Mouse (Mus musculus): Measurements from ENCODE around the gene Pde4dip. TPM values are rescaled to one million over a fixed set of nuclear protein-coding genes. Genes with fewer than 3 reads are reported as not detected.

Gene Pde4dip
- polyA plus RNA-seq, 1 experiment from 2014 or later = 22.1 TPM

DNA sequence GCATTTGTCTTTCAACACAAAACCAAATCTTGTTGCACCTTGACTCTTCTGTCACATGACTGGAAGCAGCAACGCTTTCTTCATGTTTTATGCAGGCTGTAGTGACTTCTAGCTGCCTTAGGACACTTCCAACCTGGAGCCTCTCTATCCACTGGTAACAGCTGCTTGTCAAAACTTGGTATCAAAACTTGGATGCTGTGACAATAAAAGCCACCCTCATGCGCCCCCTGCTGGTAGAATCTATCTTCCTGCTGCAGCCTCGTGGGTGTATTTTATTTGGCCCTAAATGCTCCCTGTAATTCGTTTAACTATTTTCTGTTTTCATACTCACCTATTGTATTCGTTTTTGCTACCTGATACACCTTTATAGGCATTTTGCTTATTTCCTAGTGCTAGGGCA is 9.3 kb downstream of the Pde4dip start:
- Histone ChIP-seq H3K27me3 (ENCODE audit: control insufficient read depth, insufficient read depth, low read length) (no peaks in the 10 kb centered on the region), H3K36me3 (ENCODE audit: control insufficient read depth, insufficient read depth, low read length) (no peaks in the 10 kb centered on the region), H3K4me2 (replicated peaks; ENCODE audit: low read depth, low read length) (no peak overlapping the region), H3K9ac (ENCODE audit: low read depth, low read length) (no peak overlapping the region), H3K4me1 (ENCODE audit: control insufficient read depth, insufficient read depth, low read length) (no peaks in the 10 kb centered on the region), H3K4me3 (ENCODE audit: low read length) (no peak overlapping the region), H3K27ac (ENCODE audit: low read depth, low read length) (no peak overlapping the region), H3K9me3 (ENCODE audit: control insufficient read depth, low read length) (no peaks in the 10 kb centered on the region)
- no peak for ATAC-seq (ENCODE audit: low FRiP score, low TSS enrichment)
- WGBS = 16% methylated on average over 5 of the region's 5 CpGs

DNA sequence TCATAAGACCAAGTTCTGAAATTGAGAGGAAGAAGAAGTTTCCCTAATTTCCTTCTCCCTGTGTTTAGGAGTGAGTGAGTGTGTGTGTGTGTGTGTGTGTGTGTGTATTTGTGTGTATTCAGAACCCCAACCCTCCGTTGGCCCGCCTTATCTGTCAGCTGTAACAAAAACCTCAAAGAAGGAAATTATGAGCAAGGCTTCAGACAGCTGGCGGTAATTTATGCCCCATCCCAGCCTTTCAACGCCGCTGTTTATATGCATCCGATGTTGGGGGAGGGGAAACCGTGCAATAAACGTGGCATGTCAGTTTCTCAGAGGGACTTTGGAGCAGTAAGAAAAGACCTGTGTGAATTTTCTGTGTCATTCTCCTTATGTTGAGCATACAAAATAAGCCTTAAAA is 12.2 kb downstream of the Pde4dip start:
- no peaks in the 10 kb centered on the region for H3K4me1 ChIP-seq (ENCODE audit: control insufficient read depth, insufficient read depth, low read length)
- H3K4me2 ChIP-seq (replicated peaks; ENCODE audit: low read depth, low read length) = no peak overlapping the region
- no peak for ATAC-seq (ENCODE audit: low FRiP score, low TSS enrichment)
- H3K9ac ChIP-seq (ENCODE audit: low read depth, low read length) = no peak overlapping the region
- H3K4me3 ChIP-seq (ENCODE audit: low read length) = no peak overlapping the region
- no peaks in the 10 kb centered on the region for H3K27me3 ChIP-seq (ENCODE audit: control insufficient read depth, insufficient read depth, low read length)
- no peaks in the 10 kb centered on the region for H3K9me3 ChIP-seq (ENCODE audit: control insufficient read depth, low read length)
- no peak overlapping the region for H3K27ac ChIP-seq (ENCODE audit: low read depth, low read length)
- H3K36me3 ChIP-seq (ENCODE audit: control insufficient read depth, insufficient read depth, low read length) = no peaks in the 10 kb centered on the region
- WGBS = 26% methylated on average over 8 of the region's 8 CpGs

DNA sequence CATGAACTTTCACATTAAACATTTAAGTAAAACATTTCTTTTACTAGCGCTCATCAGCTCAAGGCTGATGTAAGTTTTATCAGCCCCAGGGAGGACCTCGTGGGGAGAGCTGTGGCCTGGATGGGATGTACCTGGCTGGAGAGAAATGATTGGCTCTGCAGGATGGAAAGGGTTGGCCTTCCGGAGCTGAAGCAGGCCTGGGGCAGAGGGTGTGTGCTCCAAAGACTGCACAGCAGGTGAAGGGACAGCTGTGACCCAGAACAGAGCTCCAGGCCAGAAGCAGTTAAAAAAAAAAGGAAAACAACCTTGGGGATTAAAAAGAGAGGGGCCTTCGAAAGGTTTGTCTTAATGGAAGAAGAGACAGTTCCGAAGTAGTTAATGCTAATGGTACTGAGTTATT is 13.7 kb downstream of the Pde4dip start:
- no peaks in the 10 kb centered on the region for H3K27me3 ChIP-seq (ENCODE audit: control insufficient read depth, insufficient read depth, low read length)
- H3K36me3 ChIP-seq (ENCODE audit: control insufficient read depth, insufficient read depth, low read length) = no peaks in the 10 kb centered on the region
- no peak overlapping the region for H3K4me2 ChIP-seq (replicated peaks; ENCODE audit: low read depth, low read length)
- no peak for ATAC-seq (ENCODE audit: low FRiP score, low TSS enrichment)
- H3K9ac ChIP-seq (ENCODE audit: low read depth, low read length) = no peak overlapping the region
- no peaks in the 10 kb centered on the region for H3K9me3 ChIP-seq (ENCODE audit: control insufficient read depth, low read length)
- H3K27ac ChIP-seq (ENCODE audit: low read depth, low read length) = no peak overlapping the region
- H3K4me1 ChIP-seq (ENCODE audit: control insufficient read depth, insufficient read depth, low read length) = no peaks in the 10 kb centered on the region
- no peak overlapping the region for H3K4me3 ChIP-seq (ENCODE audit: low read length)
- WGBS = 36% methylated on average over 5 of the region's 5 CpGs

DNA sequence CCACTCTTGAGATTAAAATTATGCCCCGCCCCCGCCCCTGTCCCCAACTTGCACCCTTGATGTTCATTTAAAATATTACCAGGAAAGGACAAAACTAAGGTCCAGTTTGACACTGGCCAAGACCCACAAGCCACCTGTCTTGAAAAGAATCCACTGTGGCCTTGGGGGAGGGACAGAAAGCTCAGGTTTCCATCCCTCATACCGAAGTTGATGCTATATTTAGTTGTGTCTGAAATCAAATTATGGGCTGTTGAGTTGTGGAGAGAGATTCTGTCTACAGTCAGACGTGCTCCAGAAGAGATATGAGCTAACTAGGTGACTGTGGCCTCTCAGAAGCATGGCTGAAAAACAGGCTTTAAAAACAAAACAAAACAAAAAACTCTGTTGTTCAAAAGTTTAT is 18.8 kb downstream of the Pde4dip start:
- Histone ChIP-seq H3K4me1 (ENCODE audit: control insufficient read depth, insufficient read depth, low read length) (0 out of 2 replicates have a peak, but pooled peaks cover 6% of the 10 kb centered on the region), H3K27me3 (ENCODE audit: control insufficient read depth, insufficient read depth, low read length) (peaks cover 21% of the 10 kb centered on the region)
- WGBS = 62% methylated on average over 4 of the region's 4 CpGs

DNA sequence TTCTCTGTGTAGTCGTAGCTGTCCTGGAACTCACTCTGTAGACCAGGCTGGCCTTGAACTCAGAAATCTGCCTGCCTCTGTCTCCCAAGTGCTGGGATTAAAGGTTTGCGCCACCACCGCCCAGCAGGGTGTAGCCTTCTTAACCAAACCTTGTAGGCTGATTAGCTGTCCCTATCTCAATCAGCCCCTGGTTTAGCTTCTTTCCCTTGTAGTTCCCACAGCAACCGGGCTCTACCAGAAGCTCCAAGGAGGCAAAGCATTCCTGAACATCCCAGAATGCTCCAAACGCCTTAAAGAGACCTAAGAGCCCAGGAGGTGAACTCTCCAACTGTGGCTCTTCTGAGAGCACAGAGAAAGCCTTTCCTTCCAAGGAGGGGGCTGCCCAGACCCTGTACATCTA is 19.8 kb downstream of the Pde4dip start:
- Histone ChIP-seq H3K9ac (ENCODE audit: low read depth, low read length) (no peak overlapping the region), H3K4me1 (ENCODE audit: control insufficient read depth, insufficient read depth, low read length) (0 out of 2 replicates have a peak, but pooled peaks cover 6% of the 10 kb centered on the region), H3K36me3 (ENCODE audit: control insufficient read depth, insufficient read depth, low read length) (no peaks in the 10 kb centered on the region), H3K27me3 (ENCODE audit: control insufficient read depth, insufficient read depth, low read length) (peaks cover 21% of the 10 kb centered on the region), H3K27ac (ENCODE audit: low read depth, low read length) (no peak overlapping the region), H3K9me3 (ENCODE audit: control insufficient read depth, low read length) (no peaks in the 10 kb centered on the region), H3K4me2 (replicated peaks; ENCODE audit: low read depth, low read length) (no peak overlapping the region), H3K4me3 (ENCODE audit: low read length) (no peak overlapping the region)
- ATAC-seq (ENCODE audit: low FRiP score, low TSS enrichment) = no peak
- WGBS = 61% methylated on average over 5 of the region's 5 CpGs

More for the DNA sequence above, 18.8 kb downstream of the Pde4dip start:
- Histone ChIP-seq H3K27ac (ENCODE audit: low read depth, low read length) (no peak overlapping the region), H3K4me3 (ENCODE audit: low read length) (no peak overlapping the region), H3K4me2 (replicated peaks; ENCODE audit: low read depth, low read length) (no peak overlapping the region), H3K36me3 (ENCODE audit: control insufficient read depth, insufficient read depth, low read length) (no peaks in the 10 kb centered on the region), H3K9me3 (ENCODE audit: control insufficient read depth, low read length) (no peaks in the 10 kb centered on the region), H3K9ac (ENCODE audit: low read depth, low read length) (no peak overlapping the region)
- ATAC-seq (ENCODE audit: low FRiP score, low TSS enrichment) = no peak

DNA sequence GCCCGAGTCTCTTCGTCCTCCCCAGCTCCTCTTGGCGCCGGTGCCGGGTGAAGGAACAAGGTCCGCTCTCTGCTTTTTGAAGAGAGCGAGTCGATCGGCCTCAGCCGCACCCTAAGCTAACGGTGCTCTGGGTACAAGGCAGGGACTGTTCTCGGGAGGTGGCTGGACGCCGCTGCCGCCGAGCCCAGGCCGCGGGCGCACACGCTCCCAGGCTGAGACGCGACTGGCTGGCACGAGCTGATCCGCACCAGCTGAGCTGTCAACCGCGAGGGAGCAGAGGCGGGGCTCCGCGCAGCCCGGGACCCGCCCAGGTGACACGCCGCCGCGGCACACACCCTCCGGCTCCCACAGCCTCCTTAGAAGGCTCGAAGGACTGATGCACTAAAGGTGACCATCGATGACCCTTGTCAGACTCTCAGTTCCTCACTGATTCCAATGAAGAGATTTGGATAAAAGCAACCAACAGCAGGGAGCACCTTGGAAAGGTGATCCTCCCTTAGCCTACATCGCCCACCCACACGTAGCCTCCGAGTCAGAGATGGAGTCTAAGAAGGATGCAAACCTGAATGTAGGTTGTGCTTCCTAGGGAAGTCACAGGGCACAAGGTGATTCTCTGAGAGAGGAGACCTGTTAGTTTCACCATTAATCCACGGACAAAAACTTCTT is 20.4 kb downstream of the Pde4dip start:
- Histone ChIP-seq H3K36me3 (ENCODE audit: control insufficient read depth, insufficient read depth, low read length) (no peaks in the 10 kb centered on the region), H3K4me3 (ENCODE audit: low read length) (peak overlapping the region; percentile 49), H3K27me3 (ENCODE audit: control insufficient read depth, insufficient read depth, low read length) (peaks cover 21% of the 10 kb centered on the region), H3K4me1 (ENCODE audit: control insufficient read depth, insufficient read depth, low read length) (0 out of 2 replicates have a peak, but pooled peaks cover 6% of the 10 kb centered on the region), H3K27ac (ENCODE audit: low read depth, low read length) (no peak overlapping the region), H3K9ac (ENCODE audit: low read depth, low read length) (peak overlapping the region; percentile 56), H3K9me3 (ENCODE audit: control insufficient read depth, low read length) (no peaks in the 10 kb centered on the region), H3K4me2 (replicated peaks; ENCODE audit: low read depth, low read length) (peak overlapping the region; percentile 93)
- peak; percentile 85 for ATAC-seq (ENCODE audit: low FRiP score, low TSS enrichment)
- 3% methylated on average over 42 of the region's 42 CpGs for WGBS

DNA sequence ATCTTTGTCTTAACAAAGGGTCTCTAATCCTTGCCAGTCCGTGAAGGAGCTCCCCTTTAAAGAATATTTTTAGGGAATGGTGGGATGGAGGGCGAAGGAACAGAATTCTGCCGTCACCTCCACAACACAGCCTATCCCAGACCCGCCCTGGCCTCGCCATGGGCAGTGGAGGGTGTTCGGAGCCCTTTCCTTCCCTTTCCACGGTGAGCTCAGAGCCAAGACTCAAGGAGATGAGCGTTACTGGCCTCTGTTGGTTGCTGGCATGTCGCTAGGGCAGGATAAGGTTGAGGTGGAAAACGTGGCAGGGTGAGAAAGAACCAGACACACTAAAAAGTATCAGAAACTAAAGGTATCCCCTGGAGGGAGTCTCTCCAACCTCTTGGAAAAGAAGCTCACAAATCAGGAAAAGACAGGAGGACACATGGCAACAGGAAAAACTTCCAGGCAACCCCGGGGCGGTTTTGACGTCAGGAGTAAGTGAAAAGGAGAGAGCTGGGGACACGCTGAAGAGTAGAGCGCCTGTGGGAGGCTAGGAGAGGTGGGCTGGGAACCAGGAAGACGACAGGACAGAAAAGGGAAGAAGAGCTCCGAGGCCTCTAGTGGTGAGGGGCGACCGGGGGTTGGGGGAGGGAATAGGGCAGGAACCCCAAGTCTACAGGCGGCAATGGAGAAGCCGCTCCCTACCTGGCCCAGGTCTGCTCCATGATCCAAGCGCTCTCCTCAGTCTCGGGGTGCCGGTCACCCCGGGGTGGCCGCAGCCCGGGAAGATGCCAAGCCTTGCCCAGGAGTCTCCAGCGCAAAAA is 21.1 kb downstream of the Pde4dip start:
- Histone ChIP-seq H3K27me3 (ENCODE audit: control insufficient read depth, insufficient read depth, low read length) (peaks cover 21% of the 10 kb centered on the region), H3K36me3 (ENCODE audit: control insufficient read depth, insufficient read depth, low read length) (no peaks in the 10 kb centered on the region), H3K4me1 (ENCODE audit: control insufficient read depth, insufficient read depth, low read length) (0 out of 2 replicates have a peak, but pooled peaks cover 6% of the 10 kb centered on the region), H3K9ac (ENCODE audit: low read depth, low read length) (peak overlapping the region; percentile 56), H3K4me3 (ENCODE audit: low read length) (peak overlapping the region; percentile 49), H3K9me3 (ENCODE audit: control insufficient read depth, low read length) (no peaks in the 10 kb centered on the region), H3K27ac (ENCODE audit: low read depth, low read length) (no peak overlapping the region), H3K4me2 (replicated peaks; ENCODE audit: low read depth, low read length) (peak overlapping the region; percentile 93)
- peak; percentile 60 for ATAC-seq (ENCODE audit: low FRiP score, low TSS enrichment)
- WGBS = 2% methylated on average over 28 of the region's 28 CpGs

DNA sequence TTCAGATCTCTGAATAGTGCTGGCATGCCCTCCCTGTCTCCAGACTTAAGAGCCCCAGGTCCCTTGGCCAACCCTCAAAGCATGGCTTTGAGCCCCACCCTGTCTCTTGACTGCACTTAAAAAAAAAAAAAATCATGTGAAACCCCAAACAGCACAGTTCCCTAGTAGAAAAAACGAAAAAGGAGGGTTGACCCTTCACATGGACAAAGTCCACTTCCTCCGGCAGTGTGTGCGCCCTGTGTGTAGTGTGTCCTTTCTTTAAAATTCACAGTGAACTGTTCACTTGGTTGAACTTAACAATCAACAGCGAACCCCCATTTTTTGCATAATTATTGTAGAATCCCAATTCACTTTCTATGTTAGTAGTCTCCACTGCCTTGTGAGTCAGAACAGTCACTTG is 21.8 kb downstream of the Pde4dip start:
- peaks cover 21% of the 10 kb centered on the region for H3K27me3 ChIP-seq (ENCODE audit: control insufficient read depth, insufficient read depth, low read length)
- ATAC-seq (ENCODE audit: low FRiP score, low TSS enrichment) = no peak
- H3K9ac ChIP-seq (ENCODE audit: low read depth, low read length) = no peak overlapping the region
- 58% methylated on average over 4 of the region's 4 CpGs for whole genome bisulfite sequencing
- H3K4me2 ChIP-seq (replicated peaks; ENCODE audit: low read depth, low read length) = peak overlapping the region; percentile 93; the same call in 1 of the 2 replicates
- H3K4me3 ChIP-seq (ENCODE audit: low read length) = no peak overlapping the region
- H3K27ac ChIP-seq (ENCODE audit: low read depth, low read length) = no peak overlapping the region
- H3K4me1 ChIP-seq (ENCODE audit: control insufficient read depth, insufficient read depth, low read length) = 0 out of 2 replicates have a peak, but pooled peaks cover 6% of the 10 kb centered on the region
- no peaks in the 10 kb centered on the region for H3K9me3 ChIP-seq (ENCODE audit: control insufficient read depth, low read length)
- H3K36me3 ChIP-seq (ENCODE audit: control insufficient read depth, insufficient read depth, low read length) = no peaks in the 10 kb centered on the region
